8 mouse cellular contexts compared by ENCODE assay signal in the genomic region with DNA sequence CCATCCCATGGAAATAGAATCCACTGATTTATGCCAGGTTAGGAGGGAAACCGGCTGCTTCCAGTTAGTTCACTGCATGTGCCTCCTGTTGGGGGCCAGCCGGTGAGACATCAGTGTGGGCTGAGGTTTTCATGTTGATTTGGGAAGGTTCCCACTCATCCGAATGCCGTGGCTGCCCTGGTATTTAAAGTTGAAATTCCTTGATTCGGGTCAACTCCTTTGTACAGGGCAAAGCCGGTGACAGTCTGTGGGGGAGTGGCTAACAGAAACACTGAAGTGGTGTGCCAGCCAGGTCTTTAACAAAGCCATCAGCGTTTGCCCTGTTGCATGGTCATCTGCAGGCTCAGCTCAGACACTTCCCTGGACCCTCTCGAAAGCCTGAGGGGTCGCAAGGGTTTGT. TPM values are rescaled to one million over a fixed set of nuclear protein-coding genes. Genes with fewer than 3 reads are reported as not detected.
DNase-seq lines count a peak whose midpoint lies in the region; ATAC-seq lines count a peak whose summit lies in the region.
"Had no signal": no experiment of that assay in that cellular context is flagged by ENCODE, and none has a peak within 500 bp of the region (broad histone marks: within the 10 kb centered on the region; RNA-seq: fewer than 3 reads in every experiment).

No protein-coding gene starts in this region.

- H3K4me1 ChIP-seq in hindbrain, embryonic 14.5 days (replicated peaks; ENCODE audit: control insufficient read depth, insufficient read depth, low read length) = peaks cover 21% of the 10 kb centered on the region

- 18% methylated on average over 9 of the region's 9 CpGs for WGBS in hindbrain, embryonic 14.5 days

- no peak for ATAC-seq in hindbrain, embryonic 14.5 days (ENCODE audit: low FRiP score)

- peaks cover 11% of the 10 kb centered on the region for H3K9me3 ChIP-seq in hindbrain, embryonic 14.5 days (ENCODE audit: control insufficient read depth, low read length)

- H3K4me2 ChIP-seq in hindbrain, embryonic 14.5 days (replicated peaks) = peak overlapping the region; percentile 45; the same call in 1 of the 2 replicates

- no peak overlapping the region for H3K4me3 ChIP-seq in hindbrain, embryonic 14.5 days (replicated peaks; ENCODE audit: low read length)

- DNase-seq in 3134 (ENCODE audit: extremely low read depth, insufficient read length, low spot score) = peak; percentile 56
- DNase-seq in R1 (ENCODE audit: low read depth, low spot score) = peak; percentile 11
- no peak for DNase-seq in hindbrain, embryonic 14.5 days (ENCODE audit: low spot score)
- DNase-seq in mesoderm, embryonic 11.5 days (ENCODE audit: low read depth, low spot score) = peak; percentile 77
- no peak for DNase-seq in urinary bladder, adult 18-20 months (ENCODE audit: low spot score in 2 of 2)
- DNase-seq in adrenal gland, postnatal 25 days = no peak
- DNase-seq in left cerebral cortex, adult 9 months (ENCODE audit: low spot score in 2 of 2) = no peak

- peaks cover 17% of the 10 kb centered on the region for H3K27me3 ChIP-seq in hindbrain, embryonic 14.5 days (ENCODE audit: control insufficient read depth, insufficient read depth, low read length)

- no peaks in the 10 kb centered on the region for H3K36me3 ChIP-seq in hindbrain, embryonic 14.5 days (replicated peaks; ENCODE audit: control insufficient read depth, insufficient read depth)

- 0 out of 2 replicates have a peak overlapping the region, but pooled peaks have one; percentile 31 for H3K9ac ChIP-seq in hindbrain, embryonic 14.5 days

- H3K27ac ChIP-seq in hindbrain, embryonic 14.5 days = no peak overlapping the region

RNA-seq across cellular contexts. Expression of a gene that starts 41.6 kb away (rescaled TPM):
- polyA plus RNA-seq in hindbrain, embryonic 14.5 days (2014; fragmentation: Nextera tagmentation; extraction: Ambion mirVana) = 1.2 and 1.3 TPM in 2 replicates
- not detected in 2 replicates for total RNA-seq in adrenal gland, postnatal 25 days (2021)
- total RNA-seq: neutrophil, adult 5-6 weeks had no signal

Comparison
In these comparisons a context has a peak if more than half of its experiments do, and no peak if none do; other contexts are left out.
1. DNase-seq: peak in 3134 (single experiment), R1 (single experiment) and mesoderm, embryonic 11.5 days (single experiment); none in hindbrain, embryonic 14.5 days (single experiment), urinary bladder, adult 18-20 months (0 of 2), adrenal gland, postnatal 25 days (single experiment) and left cerebral cortex, adult 9 months (0 of 2).